Mouse (Mus musculus) liver, embryonic 12.5 days (tissue): Measurements from ENCODE around the gene Tmem235. TPM values are rescaled to one million over a fixed set of nuclear protein-coding genes. Genes with fewer than 3 reads are reported as not detected.

Source experiments
- ATAC-seq: fragments of 200-750 bp; cut with Nextera tagmentation; 2 replicates; pipeline ENCODE4 v1.8.0; 2017; ENCODE audit warnings: moderate number of reproducible peaks, mild to moderate bottlenecking, moderate library complexity
- H3K27ac ChIP-seq: fragments of 300-500 bp; sonication (generic); 2 replicates; pipeline ENCODE4 v1.5.1; 2016; ENCODE audit warnings: mild to moderate bottlenecking
- H3K27me3 ChIP-seq: fragments of 300-500 bp; sonication (generic); replicated peaks from 2 replicates; pipeline ENCODE4 v1.6.1; 2016; ENCODE audit warnings: mild to moderate bottlenecking, moderate library complexity
- H3K36me3 ChIP-seq: fragments of 300-500 bp; sonication (generic); 2 replicates; pipeline ENCODE4 v1.6.1; 2016; ENCODE audit warnings: mild to moderate bottlenecking, moderate library complexity
- H3K4me1 ChIP-seq: fragments of 300-500 bp; sonication (generic); 2 replicates; pipeline ENCODE4 v1.6.1; 2016
- H3K4me2 ChIP-seq: fragments of 300-500 bp; sonication (generic); 2 replicates; pipeline ENCODE4 v1.6.1; 2016; ENCODE audit warnings: mild to moderate bottlenecking, moderate library complexity
- H3K4me3 ChIP-seq: fragments of 300-500 bp; sonication (generic); 2 replicates; pipeline ENCODE4 v1.5.1; 2016; ENCODE audit warnings: mild to moderate bottlenecking, moderate library complexity
- H3K9ac ChIP-seq: fragments of 300-500 bp; sonication (generic); 2 replicates; pipeline ENCODE4 v1.6.1; 2016; ENCODE audit warnings: mild to moderate bottlenecking, moderate library complexity
- H3K9me3 ChIP-seq: fragments of 300-500 bp; sonication (generic); replicated peaks from 2 replicates; pipeline ENCODE4 v1.6.1; 2016; ENCODE audit warnings: mild to moderate bottlenecking, moderate library complexity
- WGBS: fragments of 180-500 bp; shearing (Covaris S2); methylation state at CpG from one replicate; pipeline ENCODE4 v1.1.7; 2016; ENCODE audit not compliant: insufficient replicate concordance; 5-methylcytosine and 5-hydroxymethylcytosine counted together
- polyA plus RNA-seq: library from polyadenylated mRNA; unstranded; fragments of >200 nt; fragmentation: Nextera tagmentation; extraction: Ambion mirVana; gene quantifications from 2 replicates; pipeline ENCODE4 v1.2.1, GENCODE M21; 2016

Gene Tmem235
- polyA plus RNA-seq, 1 experiment from 2014 or later = not detected

GRCm38 (mm10) chr11:117912684-117913352 lies 52.3 kb downstream of the Tmem235 start:
- peaks cover 10% of the 10 kb centered on the region for H3K9me3 ChIP-seq
- H3K4me2 ChIP-seq = peak overlapping the region; percentile 48
- peak overlapping the region; percentile 28; the same call in 1 of the 2 replicates for H3K9ac ChIP-seq
- peaks cover 36% of the 10 kb centered on the region for H3K4me1 ChIP-seq
- peaks cover 20% of the 10 kb centered on the region; the same call in 1 of the 2 replicates for H3K27me3 ChIP-seq
- 0 out of 2 replicates have a peak overlapping the region, but pooled peaks have one; percentile 5 for H3K4me3 ChIP-seq
- WGBS = 16% methylated on average over 13 of the region's 13 CpGs
- peak overlapping the region; percentile 87 for H3K27ac ChIP-seq
- no peaks in the 10 kb centered on the region for H3K36me3 ChIP-seq
- ATAC-seq = peak; percentile 75

GRCm38 (mm10) chr11:117914531-117914930 lies 54.0 kb downstream of the Tmem235 start:
- Histone ChIP-seq H3K4me2 (peak overlapping the region; percentile 46), H3K4me3 (no peak overlapping the region), H3K9me3 (peaks cover 10% of the 10 kb centered on the region), H3K36me3 (no peaks in the 10 kb centered on the region), H3K27me3 (peaks cover 32% of the 10 kb centered on the region), H3K9ac (peak overlapping the region; percentile 55; the same call in 1 of the 2 replicates), H3K4me1 (peaks cover 40% of the 10 kb centered on the region), H3K27ac (peak overlapping the region; percentile 87)
- WGBS = 9% methylated on average over 12 of the region's 12 CpGs
- ATAC-seq = peak; percentile 94

Other genes starting within 250 kb of the Tmem235 start
- gene Tnrc6c, start 206.5 kb upstream of the Tmem235 start, polyA plus RNA-seq = 4.7 and 4.8 TPM in 2 replicates
- gene Tmc8, start 78.7 kb upstream of the Tmem235 start, polyA plus RNA-seq = 19.8 and 21.6 TPM in 2 replicates
- gene Tmc6, start 78.6 kb upstream of the Tmem235 start, polyA plus RNA-seq = 55.5 and 58.2 TPM in 2 replicates
- gene 6030468B19Rik, start 63.1 kb upstream of the Tmem235 start, polyA plus RNA-seq = 97.6 and 97.7 TPM in 2 replicates
- 0.23 and 0.27 TPM in 2 replicates for gene Gm20708, start 51.1 kb upstream of the Tmem235 start, polyA plus RNA-seq
- gene Syngr2, start 51.1 kb upstream of the Tmem235 start, polyA plus RNA-seq = 61.5 and 66.4 TPM in 2 replicates
- 6.7 TPM in 2 replicates for gene Afmid, start 34.8 kb upstream of the Tmem235 start, polyA plus RNA-seq
- gene Tk1, start 34.7 kb upstream of the Tmem235 start, polyA plus RNA-seq = 145 and 152 TPM in 2 replicates
- 370 and 373 TPM in 2 replicates for gene Birc5, start 11.5 kb upstream of the Tmem235 start, polyA plus RNA-seq
- 1.7 TPM in 2 replicates for gene Tha1, start 12.7 kb downstream of the Tmem235 start, polyA plus RNA-seq
- 8.6 and 9.8 TPM in 2 replicates for gene Socs3, start 109.3 kb downstream of the Tmem235 start, polyA plus RNA-seq
- gene Pgs1, start 125.5 kb downstream of the Tmem235 start, polyA plus RNA-seq = 26.4 and 29.6 TPM in 2 replicates